Comparison of ENCODE assay signal across 13 mouse cellular contexts in the genomic region with DNA sequence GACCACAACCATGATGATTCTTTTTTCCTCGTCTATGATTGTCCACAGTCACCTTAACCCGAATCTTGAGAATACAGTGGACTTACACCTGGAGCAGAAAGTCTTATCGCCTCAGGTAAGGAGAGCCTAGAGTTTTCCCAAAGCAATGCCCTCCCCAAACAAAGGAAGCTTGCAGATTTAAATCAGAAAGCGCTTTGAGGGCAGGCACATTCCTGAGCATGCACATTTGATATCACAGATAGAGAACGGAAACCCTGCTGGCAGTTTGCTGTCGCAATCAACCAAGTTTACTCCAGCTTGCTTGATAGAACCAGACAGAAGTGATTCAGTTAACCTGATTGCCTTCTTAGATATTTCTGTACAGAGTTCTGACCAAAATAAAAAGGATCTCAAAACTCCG.
"Had no signal": no experiment of that assay in that cellular context is flagged by ENCODE, and none has a peak within 500 bp of the region (broad histone marks: within the 10 kb centered on the region; RNA-seq: fewer than 3 reads in every experiment).

No protein-coding gene starts in this region.

- H3K36me3 ChIP-seq: midbrain, embryonic 10.5 days; midbrain, embryonic 13.5 days; neural tube, embryonic 12.5 days had no signal

- DNase-seq: lung, adult 18-20 months; lung, postnatal 10 days; lung, postnatal 4 days; right cerebral cortex, postnatal 14 days; thymus, adult 2 months; thymus, postnatal 25 days; thymus, postnatal 4 days had no signal

- H3K4me1 ChIP-seq: midbrain, embryonic 10.5 days; midbrain, embryonic 13.5 days; neural tube, embryonic 12.5 days had no signal

- H3K9me3 ChIP-seq: midbrain, embryonic 10.5 days; midbrain, embryonic 13.5 days; neural tube, embryonic 12.5 days had no signal

- ATAC-seq: midbrain, embryonic 13.5 days; midbrain, embryonic 16.5 days had no signal

- H3K27ac ChIP-seq: liver, embryonic 14.5 days; midbrain, embryonic 10.5 days; midbrain, embryonic 13.5 days; neural tube, embryonic 12.5 days had no signal

- H3K27me3 ChIP-seq: midbrain, embryonic 13.5 days; neural tube, embryonic 12.5 days had no signal

- H3K4me3 ChIP-seq: midbrain, embryonic 10.5 days; midbrain, embryonic 13.5 days; neural tube, embryonic 12.5 days had no signal

- H3K9ac ChIP-seq: liver, embryonic 14.5 days; lung, embryonic 14.5 days; midbrain, embryonic 13.5 days; neural tube, embryonic 12.5 days had no signal

- H3K4me2 ChIP-seq: midbrain, embryonic 13.5 days; neural tube, embryonic 12.5 days had no signal
